Mouse (Mus musculus) cerebellum, postnatal 36 days (tissue): ENCODE results near the gene Rabepk.
"Not testable (repeated sequence)": the region's sequence is repeated elsewhere in the genome, so short reads cannot be mapped to it uniquely, and the experiment has no call there.

Source experiments
- DNase-seq, 2 experiments: peaks; one replicate each; pipeline ENCODE4 v3.0.0; 2021 to 2022; ENCODE audit warnings: mixed read lengths in 2 of 2

Gene Rabepk

DNA sequence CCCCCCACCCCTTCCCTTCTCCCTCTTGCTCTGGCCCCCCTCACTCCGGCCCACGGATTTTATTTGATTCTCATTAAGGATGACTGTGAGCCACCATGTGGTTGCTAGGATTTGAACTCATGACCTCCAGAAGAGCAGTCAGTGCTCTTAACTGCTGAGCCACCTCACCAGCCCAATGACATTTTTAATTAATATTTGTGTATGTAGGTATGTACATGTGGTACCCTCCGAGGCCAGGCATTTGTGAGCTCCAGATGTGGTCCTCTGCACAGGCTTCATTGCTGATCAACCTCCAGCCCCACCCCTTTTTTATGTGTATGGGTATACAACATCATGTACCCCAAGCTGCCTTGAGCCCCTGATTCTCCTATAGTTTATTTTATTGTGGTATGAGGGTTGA, 4.0 kb upstream of the Rabepk start:
- DNase-seq = no peak

DNA sequence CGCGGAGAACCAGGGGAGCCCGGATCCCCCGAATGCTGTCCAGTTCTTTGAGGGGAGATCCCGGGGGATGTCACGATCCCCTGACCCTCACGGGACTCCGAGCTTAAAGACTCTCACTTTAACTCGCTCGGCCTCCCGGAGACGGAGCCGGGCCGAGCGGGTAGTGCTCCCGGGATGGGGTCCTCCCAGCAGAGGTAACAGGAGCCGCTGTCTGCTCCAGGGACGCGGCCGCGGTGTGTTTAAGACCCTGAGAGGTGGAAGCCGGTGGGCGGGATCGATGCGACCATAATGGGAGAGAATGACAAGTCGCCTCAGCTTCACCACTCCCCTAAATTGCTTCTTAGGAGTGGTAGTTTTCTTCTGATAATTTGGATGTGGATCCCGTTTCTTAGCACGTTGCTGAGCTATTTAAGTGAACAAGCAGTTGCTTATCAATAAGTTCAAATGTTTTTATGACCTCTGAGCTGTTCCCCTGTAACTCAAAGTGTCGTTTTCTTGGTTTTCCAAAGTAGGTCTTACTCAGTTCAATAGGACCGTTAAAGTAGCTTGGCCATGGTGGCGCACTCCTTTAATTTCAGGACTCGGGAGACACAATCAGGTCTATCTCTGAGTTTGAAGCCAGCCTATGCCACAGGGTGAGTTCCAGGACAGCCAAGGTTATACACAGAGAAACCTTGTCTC, 3.0 kb upstream of the Rabepk start:
- peak in 1 of 2 experiments; percentile 21 for DNase-seq

DNA sequence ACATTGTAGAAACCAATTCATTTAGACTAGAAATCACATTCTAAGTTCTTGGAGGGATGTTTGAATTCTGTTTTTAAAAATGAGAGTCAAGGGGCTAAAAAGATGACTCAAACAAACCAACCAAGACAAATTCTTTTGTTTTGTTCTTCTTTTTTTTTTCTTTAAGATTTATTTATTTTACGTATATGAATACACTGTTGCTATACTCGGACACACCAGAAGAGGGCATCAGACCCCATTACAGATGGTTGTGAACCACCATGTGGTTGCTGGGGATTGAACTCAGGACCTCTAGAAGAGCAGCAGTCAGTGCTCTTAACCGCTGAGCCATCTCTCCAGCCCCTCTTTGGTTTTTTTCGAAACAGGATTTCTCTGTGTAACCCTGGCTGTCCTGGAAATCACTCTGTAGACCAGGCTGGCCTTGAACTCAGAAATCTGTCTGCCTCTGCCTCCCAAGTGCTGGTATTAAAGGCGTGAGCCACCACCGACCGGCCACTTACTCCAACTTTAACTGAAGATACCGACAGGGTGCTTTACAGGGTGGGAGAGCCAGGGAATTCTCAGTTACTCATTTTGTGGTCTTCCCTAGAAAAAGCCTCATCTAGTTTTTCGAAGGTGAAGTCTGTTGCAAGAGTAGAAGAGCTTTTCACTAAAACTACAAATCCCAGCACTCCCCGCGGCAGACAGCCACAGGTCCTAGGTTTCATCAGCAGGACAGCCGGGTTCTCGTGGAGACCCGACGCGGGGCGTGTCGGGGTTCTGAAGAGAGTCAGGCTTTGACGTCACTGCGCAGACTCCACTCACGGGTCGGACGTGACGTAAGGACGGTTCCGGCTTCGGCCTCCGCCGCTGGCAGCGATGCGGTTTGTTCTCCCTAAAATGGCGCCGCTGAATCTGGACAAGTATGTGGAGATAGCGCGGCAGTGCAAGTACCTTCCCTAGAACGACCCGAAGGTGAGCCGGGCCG, 2.1 kb upstream of the Rabepk start:
- peak; percentile 96 for DNase-seq

DNA sequence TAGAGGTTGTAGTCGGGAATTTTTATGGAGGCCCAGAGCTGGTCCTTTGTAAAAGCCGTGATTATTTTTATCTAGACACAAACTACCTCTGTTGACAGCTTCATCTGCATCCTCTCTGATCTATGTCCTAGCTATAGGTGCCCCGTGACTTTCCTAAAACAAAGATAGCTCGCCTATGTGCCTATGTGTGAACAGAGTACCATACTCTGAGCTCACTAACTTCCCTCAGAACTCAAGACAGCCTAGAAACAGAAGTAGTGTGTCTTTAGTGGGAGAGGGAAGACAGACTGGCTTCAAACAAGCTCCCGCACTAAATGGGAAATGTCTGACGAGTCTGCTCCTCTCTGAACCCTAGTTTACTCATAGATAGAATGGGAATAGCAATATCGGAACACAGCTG, 659 bp upstream of the Rabepk start:
- DNase-seq = no peak

DNA sequence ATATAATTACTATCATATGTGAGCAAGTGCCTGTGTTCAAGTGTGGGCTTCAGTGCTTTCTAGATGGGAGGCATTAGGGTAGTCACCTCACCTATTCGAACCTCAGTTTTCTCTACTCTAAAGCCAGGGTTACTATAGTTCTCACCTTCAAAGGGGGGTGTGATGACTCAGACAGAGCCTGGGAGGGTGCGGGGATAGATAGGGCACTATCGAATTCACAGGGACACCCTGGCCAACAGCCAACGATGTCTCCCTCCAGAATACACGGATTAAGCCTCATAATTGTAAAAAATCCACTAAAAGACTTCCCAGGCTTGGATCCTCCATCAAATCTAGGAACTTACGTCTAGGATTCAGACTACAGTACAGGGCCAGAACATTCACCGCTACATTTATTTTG, 4.3 kb downstream of the Rabepk start:
- DNase-seq = no peak

DNA sequence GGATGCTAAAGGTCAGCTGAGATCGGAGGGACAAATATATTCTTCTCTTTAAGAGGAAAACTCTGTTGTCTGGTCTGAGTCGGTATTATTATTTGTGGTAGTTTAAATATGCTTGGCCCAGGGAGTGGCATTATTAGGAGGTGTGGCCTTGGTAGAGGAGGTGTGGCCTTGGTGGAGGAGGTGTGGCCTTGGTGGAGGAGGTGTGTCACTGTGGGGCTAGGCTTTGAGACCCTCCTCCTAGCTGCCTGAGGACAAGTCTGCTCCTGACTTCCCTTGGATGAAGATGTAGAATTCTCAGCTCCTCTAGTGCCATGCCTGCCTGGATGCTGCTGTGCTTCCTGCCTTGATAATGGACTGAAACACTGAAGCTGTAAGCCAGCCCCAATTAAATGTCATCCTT, 5.2 kb downstream of the Rabepk start:
- DNase-seq = no peak

DNA sequence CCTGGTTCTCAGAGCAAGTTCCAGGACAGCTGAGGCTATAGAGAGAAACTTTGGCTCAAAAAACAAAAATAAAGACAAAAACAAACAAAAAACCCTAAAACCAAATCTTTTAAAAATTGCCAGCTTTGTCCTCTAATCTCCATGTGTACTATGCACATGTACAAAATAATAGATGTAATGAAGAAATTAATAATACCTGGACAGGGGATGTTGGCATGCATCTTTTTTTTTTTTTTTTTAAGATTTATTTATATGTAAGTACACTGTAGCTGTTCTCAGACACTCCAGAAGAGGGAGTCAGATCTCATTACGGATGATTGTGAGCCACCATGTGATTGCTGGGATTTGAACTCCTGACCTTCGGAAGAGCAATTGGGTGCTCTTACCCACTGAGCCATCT, 7.2 kb downstream of the Rabepk start:
- DNase-seq = not testable (repeated sequence)

DNA sequence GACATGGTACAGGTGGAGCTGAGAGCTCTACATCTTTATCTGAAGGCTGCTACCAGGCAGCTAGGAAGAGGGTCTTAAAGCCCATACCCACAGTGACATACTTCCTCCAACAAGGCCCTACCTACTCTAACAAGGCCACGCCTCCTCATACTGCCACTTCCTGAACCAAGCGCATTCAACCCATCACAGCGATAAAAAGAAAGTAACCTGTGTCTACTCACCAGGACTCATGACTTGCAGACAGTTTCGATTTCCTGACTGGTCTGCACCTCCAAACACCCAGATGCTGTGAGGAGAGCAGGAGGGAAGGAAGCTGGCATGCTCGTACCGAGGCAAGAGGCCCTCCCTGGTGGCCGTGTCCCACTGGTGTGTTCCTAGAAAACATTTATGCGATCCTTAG, 9.4 kb downstream of the Rabepk start:
- no peak for DNase-seq

DNA sequence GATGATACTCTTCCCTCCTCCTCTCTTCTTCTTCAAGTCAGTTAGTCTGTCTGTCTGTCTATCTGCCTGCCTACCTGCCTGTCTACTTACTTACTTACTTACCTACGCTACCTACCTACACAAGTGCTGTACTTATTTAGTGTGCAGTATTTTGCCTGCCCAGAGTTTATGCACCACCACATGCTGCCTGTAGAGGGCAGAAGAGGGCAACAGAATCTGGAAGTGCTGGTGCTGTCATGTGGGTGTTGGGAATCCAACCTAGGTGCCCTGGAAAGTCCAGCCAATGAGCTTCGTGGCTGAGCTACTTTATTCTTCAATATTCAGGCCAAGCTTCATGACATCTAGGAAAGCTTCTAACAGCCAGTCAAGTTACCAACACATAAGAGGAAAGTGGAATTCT, 15.6 kb downstream of the Rabepk start:
- DNase-seq = peak; percentile 23 to 37

DNA sequence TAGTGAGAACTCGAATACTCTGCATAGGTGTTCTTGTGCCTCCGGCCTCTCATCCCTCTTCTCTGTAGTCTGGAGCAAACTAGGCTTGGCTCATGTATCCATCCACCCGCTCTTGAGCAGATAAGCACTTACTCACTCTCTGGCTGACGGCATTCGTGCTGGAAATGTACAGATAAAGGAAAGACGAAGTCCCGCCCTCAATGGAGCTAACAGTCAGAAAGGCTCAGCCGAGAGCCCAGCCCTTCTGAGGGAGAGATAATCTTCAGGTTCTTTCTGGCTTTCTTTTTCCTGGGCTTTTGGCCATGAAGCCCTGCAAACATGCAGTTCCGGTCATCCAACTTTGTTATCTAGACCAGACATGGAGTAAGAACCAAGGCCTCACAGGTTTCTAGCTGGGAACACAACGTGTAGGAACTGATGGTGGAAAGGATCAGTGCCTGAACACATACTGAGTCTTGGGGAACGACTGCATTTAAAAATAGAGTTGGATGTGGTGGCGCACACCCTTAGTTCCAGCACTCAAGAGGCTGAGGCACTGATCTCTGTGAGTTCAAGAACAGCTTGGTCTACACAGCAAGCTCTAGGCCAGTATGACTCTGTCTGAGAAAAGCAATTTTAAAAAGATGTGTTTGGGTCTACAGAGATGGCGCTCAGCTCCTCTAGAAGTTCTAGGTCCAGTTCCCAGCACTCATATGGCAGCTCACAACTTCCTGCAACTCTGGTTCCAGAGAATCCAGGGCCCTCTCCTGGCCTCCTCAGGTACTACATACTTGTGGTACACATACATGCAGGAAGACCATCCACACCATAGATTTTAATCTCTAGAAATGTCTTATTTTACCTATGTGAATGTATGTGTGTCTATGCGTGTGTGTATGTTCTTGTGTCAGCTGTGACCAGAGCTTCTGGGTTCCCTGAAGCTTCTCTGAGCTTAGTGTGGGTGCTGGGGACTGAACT, 16.4 kb downstream of the Rabepk start:
- no peak for DNase-seq

DNA sequence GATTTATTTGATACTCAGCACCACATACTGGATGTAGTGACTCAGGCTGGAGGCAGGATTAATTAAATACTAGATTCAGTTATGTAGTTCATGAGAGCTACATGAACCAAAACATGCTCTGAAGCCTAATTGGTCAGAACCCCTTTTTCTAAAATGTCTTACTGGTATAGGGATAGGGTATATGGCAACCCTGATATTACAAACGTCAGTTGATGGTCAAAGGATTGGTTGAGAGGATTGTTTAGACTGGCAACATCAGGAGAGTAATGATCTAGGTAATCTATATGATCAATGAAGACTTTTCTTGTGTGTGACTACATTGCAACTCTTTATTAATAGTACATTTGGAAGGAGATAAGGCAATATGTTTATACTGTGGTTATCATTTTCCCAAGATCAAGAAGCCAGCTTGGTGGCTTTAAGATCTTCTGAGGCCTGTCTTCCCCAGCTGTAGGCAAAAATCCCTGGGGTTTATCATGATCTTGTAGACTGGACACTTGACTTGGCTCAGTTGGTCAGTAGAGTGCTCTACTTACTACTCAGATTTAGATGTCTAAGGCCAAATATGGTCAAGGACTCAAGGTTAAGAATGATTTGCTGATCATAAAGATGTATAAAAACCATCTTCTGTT, 22.4 kb downstream of the Rabepk start:
- no peak for DNase-seq

DNA sequence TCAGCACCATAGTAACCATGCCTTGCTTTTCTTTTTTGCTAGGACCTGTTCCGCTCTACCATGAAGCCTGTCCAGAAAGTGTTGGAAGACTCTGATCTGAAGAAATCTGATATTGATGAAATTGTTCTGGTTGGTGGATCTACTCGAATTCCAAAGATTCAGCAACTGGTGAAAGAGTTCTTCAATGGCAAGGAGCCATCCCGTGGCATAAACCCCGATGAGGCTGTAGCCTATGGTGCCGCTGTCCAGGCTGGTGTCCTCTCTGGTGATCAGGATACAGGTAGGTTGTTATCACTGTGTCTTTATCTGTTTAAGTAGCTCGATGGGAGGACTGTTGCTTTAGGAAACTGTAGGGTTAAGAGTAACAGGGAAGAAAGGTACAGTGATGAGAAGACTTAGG, 25.2 kb downstream of the Rabepk start:
- no peak for DNase-seq

DNA sequence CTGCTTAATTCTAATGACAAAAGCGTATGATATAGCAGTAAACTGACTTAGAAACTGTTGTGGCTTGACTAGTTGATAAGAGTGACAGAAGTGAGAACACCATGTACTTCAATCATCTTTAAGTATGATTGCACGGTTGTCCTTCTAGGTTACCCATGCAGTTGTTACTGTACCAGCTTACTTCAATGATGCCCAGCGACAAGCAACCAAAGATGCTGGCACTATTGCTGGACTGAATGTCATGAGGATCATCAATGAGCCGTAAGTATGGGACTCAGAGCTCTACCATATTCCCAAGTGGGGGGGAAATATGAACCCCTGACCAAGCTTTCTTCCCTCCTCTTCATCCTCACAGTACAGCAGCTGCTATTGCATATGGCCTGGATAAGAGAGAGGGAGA, 26.0 kb downstream of the Rabepk start:
- no peak for DNase-seq

DNA sequence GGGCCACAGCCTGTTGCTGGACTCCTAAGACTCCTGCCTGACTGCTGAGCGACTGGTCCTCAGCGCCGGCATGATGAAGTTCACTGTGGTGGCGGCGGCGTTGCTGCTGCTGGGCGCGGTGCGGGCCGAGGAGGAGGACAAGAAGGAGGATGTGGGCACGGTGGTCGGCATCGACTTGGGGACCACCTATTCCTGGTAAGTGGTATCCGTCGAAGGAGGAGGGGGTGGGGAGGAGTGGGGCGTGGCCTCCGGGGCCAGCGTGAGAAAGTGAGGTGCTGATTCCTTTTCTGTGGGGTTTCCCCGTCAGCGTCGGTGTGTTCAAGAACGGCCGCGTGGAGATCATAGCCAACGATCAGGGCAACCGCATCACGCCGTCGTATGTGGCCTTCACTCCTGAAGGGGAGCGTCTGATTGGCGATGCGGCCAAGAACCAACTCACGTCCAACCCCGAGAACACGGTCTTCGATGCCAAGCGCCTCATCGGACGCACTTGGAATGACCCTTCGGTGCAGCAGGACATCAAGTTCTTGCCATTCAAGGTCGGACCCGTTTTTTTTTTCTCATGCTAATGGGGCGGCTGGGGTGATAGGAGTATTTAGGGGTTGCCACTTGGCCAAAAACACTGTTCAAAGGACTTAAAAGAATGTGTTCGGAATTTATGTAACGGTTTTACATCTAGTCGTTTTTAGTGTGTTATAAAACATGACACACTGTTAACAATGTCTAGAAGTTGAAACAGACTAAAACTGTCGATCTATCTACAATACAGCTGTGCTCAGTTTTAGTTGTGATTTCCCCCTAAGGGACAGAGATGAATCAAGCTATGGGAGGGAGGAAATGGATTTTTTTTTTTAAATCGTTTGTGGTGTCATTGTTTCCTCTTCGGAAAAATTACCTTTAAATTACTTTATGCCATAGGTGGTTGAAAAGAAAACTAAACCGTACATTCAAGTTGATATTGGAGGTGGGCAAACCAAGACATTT, 27.2 kb downstream of the Rabepk start:
- no peak for DNase-seq

DNA sequence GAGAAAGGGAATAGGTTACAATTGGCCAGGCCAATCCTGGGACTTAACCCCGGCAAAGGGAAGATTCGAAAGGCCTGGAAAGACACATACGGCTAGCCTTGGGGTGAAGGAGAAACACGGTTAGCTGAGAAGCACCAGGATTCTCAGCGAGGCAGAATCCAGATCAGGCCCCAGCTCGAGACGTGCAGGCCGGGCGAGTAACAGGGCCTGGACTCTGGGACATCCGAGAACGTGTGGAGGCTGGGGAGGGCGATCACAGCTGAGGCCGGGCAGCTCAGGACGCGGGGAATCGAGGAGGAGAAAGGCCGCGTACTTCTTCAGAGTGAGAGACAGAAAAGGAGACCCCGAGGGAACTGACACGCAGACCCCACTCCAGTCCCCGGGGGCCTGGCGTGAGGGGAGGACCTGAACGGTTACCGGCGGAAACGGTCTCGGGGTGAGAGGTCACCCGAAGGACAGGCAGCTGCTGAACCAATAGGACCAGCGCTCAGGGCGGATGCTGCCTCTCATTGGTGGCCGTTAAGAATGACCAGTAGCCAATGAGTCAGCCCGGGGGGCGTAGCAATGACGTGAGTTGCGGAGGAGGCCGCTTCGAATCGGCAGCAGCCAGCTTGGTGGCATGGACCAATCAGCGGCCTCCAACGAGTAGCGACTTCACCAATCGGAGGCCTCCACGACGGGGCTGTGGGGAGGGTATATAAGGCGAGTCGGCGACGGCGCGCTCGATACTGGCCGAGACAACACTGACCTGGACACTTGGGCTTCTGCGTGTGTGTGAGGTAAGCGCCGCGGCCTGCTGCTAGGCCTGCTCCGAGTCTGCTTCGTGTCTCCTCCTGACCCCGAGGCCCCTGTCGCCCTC, 28.1 kb downstream of the Rabepk start, which contains the start of gene Hspa5:
TSS of gene Hspa5 (plus strand) at position 603 of the 859 bp plus-strand sequence.
- DNase-seq = peak; percentile 98 to 99

DNA sequence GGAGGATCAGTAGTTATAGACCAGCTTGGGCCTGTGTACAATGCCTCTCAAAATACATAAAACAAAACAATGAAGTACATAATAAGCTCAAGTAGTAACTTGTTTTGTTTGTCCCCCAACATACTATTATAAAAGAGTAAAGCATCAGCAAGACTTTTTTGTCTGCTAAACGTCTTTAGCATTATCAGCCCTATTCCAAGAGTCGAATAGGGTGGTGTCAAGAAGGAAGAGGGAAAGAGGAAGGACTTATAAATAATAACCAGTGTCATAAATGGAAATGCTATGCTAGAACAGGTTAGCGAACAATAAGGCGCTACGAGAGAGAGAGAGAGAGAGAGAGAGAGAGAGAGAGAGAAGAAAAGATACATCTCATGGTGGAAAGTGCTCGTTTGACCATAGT, 28.8 kb downstream of the Rabepk start:
- no peak for DNase-seq

DNA sequence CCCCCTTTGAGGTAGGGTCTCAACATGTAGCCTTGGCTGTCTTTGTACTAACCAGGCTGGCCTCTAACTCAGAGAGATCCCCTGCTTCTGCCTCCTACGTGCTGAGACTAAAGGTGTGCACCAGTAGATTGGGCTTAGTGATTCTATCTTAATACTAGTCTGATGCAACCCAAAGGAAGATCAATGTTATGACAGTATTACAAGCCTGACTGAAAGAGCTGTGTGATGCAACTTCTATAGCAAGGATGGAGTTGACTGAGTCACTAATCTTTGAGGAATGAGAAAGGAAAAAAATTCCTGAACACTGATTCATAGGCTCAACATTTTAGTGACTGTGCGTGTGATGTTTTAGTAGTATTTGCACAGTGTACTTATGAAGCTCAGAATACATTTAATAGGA, 29.7 kb downstream of the Rabepk start:
- DNase-seq = no peak

DNA sequence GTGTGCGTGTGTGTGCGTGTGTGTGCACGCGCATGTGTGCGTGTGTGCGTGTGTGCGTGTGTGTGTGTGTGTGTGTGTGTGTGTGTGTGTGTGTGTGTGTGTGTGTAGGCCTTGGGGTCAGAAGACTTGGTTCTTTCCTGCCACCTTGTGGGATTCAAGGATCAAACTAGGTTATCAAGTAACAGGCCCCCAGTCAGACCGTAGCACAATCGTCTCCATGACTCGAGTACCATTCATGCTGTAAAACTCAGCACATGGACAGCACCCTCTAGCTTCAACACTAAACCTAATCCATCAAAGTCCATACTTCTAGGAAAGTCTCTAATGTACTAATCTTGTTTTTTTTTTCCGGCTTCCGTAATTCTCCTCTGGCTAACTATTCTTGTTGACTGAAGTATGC, 34.9 kb downstream of the Rabepk start:
- DNase-seq = no peak

DNA sequence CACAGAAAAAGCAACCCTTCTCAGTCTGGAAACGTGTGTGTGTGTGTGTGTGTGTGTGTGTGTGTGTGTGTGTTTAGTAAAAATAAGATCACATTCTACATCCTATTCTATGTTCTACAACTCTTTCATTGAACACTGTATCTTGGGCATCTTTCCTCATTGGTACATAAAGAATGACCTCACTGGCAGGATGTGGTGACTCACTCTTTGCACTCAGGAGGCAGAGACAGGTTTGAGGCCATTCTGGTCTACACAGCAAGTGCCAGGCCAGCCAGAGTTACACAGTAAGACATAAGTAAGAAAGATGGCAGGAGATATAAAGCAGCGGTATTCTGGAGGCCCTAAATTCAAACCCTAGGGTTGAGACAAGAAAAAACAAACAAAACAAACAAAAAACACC, 36.8 kb downstream of the Rabepk start:
- DNase-seq = no peak

DNA sequence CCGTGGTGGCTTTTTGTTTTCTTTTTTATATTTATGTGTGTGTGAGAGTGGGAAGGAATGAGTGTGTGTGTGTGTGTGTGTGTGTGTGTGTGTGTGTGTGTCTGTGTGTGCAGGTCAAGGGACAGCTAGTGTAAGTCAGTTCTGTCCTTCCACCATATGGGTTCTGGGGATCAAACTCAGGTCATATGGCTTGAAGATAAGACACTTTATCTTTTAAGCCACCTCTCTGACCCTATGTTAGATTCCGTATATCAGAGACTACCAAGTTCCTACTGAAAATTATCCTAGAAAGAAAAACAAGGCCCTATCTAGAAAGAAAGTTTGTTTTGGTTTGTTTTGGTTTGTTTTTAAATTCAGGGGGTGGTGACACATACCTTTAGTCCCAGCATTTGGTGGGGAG, 37.5 kb downstream of the Rabepk start:
- DNase-seq = no peak
